ENCODE assay signal across 8 mouse cellular contexts in genomic region chr3:127408684-127409550, GRCm38 (mm10).
DNase-seq lines count a peak whose midpoint lies in the region; ATAC-seq and TF ChIP-seq lines count a peak whose summit lies in the region.

No protein-coding gene starts in this region.

- H3K9ac ChIP-seq in kidney, postnatal 0 days (ENCODE audit: low read depth, low read length) = peak overlapping the region; percentile 59; the same call in 1 of the 2 replicates
- no peak overlapping the region for H3K9ac ChIP-seq in liver, adult 2 months (ENCODE audit: low read depth, low read length)
- peak overlapping the region; percentile 70 for H3K9ac ChIP-seq in midbrain, postnatal 0 days (replicated peaks; ENCODE audit: low read length, poor library complexity, severe bottlenecking)

- 0 out of 2 replicates have a peak overlapping the region, but pooled peaks have one; percentile 6 for H3K4me3 ChIP-seq in spleen, adult 2 months (ENCODE audit: extremely low read depth, insufficient read depth, insufficient read length)
- peak overlapping the region; percentile 64 for H3K4me3 ChIP-seq in embryonic facial prominence, embryonic 10.5 days
- peak overlapping the region; percentile 41 for H3K4me3 ChIP-seq in kidney, postnatal 0 days (replicated peaks; ENCODE audit: low read depth, low read length)
- H3K4me3 ChIP-seq in liver, adult 2 months (ENCODE audit: insufficient read depth, low read depth, low read length) = peak overlapping the region; percentile 33; the same call in 1 of the 2 replicates
- peak overlapping the region; percentile 60 for H3K4me3 ChIP-seq in midbrain, postnatal 0 days (ENCODE audit: low read depth, low read length)

- DNase-seq in spleen, adult 2 months (ENCODE audit: low read depth in 1 of 2, low spot score in 2 of 2) = no peak
- no peak for DNase-seq in spleen, postnatal 14 days (ENCODE audit: low spot score in 2 of 2)
- peak; percentile 84 for DNase-seq in embryonic facial prominence, embryonic 10.5 days (ENCODE audit: low spot score)
- DNase-seq in kidney, postnatal 0 days (ENCODE audit: low spot score) = peak; percentile 76
- no peak for DNase-seq in liver, adult 2 months (ENCODE audit: extremely low read depth, low read depth, low spot score)
- peak; percentile 92 for DNase-seq in midbrain, postnatal 0 days (ENCODE audit: low spot score)
- DNase-seq in testis, postnatal 10 days (ENCODE audit: low spot score) = peak; percentile 59

- no peak for TF ChIP-seq CTCF in spleen, adult 2 months (IDR thresholded peaks at IDR 0.05; ENCODE audit: extremely low read depth, insufficient read depth, insufficient read length, insufficient replicate concordance)
- TF ChIP-seq CTCF in kidney, postnatal 0 days (IDR thresholded peaks at IDR 0.05; ENCODE audit: low read depth) = no peak
- TF ChIP-seq CTCF in liver, adult 2 months (IDR thresholded peaks at IDR 0.05; ENCODE audit: low read depth, low read length) = no peak
- no peak for TF ChIP-seq CTCF in midbrain, postnatal 0 days (IDR thresholded peaks at IDR 0.05)

- H3K9me3 ChIP-seq in embryonic facial prominence, embryonic 10.5 days = no peaks in the 10 kb centered on the region
- no peaks in the 10 kb centered on the region for H3K9me3 ChIP-seq in kidney, postnatal 0 days (replicated peaks; ENCODE audit: low read length)
- no peaks in the 10 kb centered on the region for H3K9me3 ChIP-seq in midbrain, postnatal 0 days (ENCODE audit: low read length)

- no peak overlapping the region for H3K27ac ChIP-seq in spleen, adult 2 months (ENCODE audit: insufficient read depth, low read length)
- H3K27ac ChIP-seq in embryonic facial prominence, embryonic 10.5 days (replicated peaks) = peak overlapping the region; percentile 89
- no peak overlapping the region for H3K27ac ChIP-seq in kidney, postnatal 0 days
- no peak overlapping the region for H3K27ac ChIP-seq in liver, adult 2 months (replicated peaks; ENCODE audit: insufficient read depth, low read depth, low read length)
- H3K27ac ChIP-seq in midbrain, postnatal 0 days (ENCODE audit: low read depth, low read length) = peak overlapping the region; percentile 84

- H3K27me3 ChIP-seq in spleen, adult 2 months (ENCODE audit: control insufficient read depth, insufficient read depth, low read length) = no peaks in the 10 kb centered on the region
- no peaks in the 10 kb centered on the region for H3K27me3 ChIP-seq in embryonic facial prominence, embryonic 10.5 days (replicated peaks; ENCODE audit: low read depth, poor library complexity, severe bottlenecking)
- H3K27me3 ChIP-seq in kidney, postnatal 0 days (ENCODE audit: insufficient read depth, low read length) = no peaks in the 10 kb centered on the region
- no peaks in the 10 kb centered on the region for H3K27me3 ChIP-seq in liver, adult 2 months (ENCODE audit: control insufficient read depth, insufficient read depth, low read length)
- no peaks in the 10 kb centered on the region for H3K27me3 ChIP-seq in midbrain, postnatal 0 days (ENCODE audit: insufficient read depth, low read length)

- peak overlapping the region; percentile 82 for H3K4me2 ChIP-seq in kidney, postnatal 0 days (ENCODE audit: low read length)
- peak overlapping the region; percentile 53 for H3K4me2 ChIP-seq in midbrain, postnatal 0 days (ENCODE audit: low read depth, low read length, poor library complexity, severe bottlenecking)

- 27% methylated on average over 23 of the region's 23 CpGs for WGBS in spleen, adult 2 months
- 18% methylated on average over 23 of the region's 23 CpGs for WGBS in embryonic facial prominence, embryonic 10.5 days
- WGBS in kidney, postnatal 0 days = 16% methylated on average over 23 of the region's 23 CpGs
- WGBS in liver, adult 2 months = 19% methylated on average over 23 of the region's 23 CpGs
- 13% methylated on average over 23 of the region's 23 CpGs for WGBS in midbrain, postnatal 0 days

- no peaks in the 10 kb centered on the region for H3K4me1 ChIP-seq in spleen, adult 2 months (ENCODE audit: control insufficient read depth, insufficient read depth, insufficient read length)
- H3K4me1 ChIP-seq in embryonic facial prominence, embryonic 10.5 days = peaks cover 27% of the 10 kb centered on the region
- H3K4me1 ChIP-seq in kidney, postnatal 0 days (replicated peaks; ENCODE audit: insufficient read depth, low read length) = peaks cover 7% of the 10 kb centered on the region; the same call in 1 of the 2 replicates
- no peaks in the 10 kb centered on the region for H3K4me1 ChIP-seq in liver, adult 2 months (ENCODE audit: control insufficient read depth, insufficient read depth, low read length)
- H3K4me1 ChIP-seq in midbrain, postnatal 0 days (ENCODE audit: insufficient read depth, low read length) = peaks cover 11% of the 10 kb centered on the region; the same call in 1 of the 2 replicates

- ATAC-seq in granulocyte monocyte progenitor cell, adult 5-6 weeks (replicated peaks; ENCODE audit: poor library complexity, severe bottlenecking) = peak; percentile 98
- peak; percentile 97 for ATAC-seq in kidney, postnatal 0 days (replicated peaks; ENCODE audit: low FRiP score, low read depth)
- peak; percentile 99 for ATAC-seq in midbrain, postnatal 0 days (ENCODE audit: low FRiP score)

- no peaks in the 10 kb centered on the region for H3K36me3 ChIP-seq in spleen, adult 2 months (ENCODE audit: control insufficient read depth, insufficient read depth, low read length)
- no peaks in the 10 kb centered on the region for H3K36me3 ChIP-seq in embryonic facial prominence, embryonic 10.5 days (replicated peaks)
- no peaks in the 10 kb centered on the region for H3K36me3 ChIP-seq in kidney, postnatal 0 days (ENCODE audit: insufficient read depth, low read length)
- no peaks in the 10 kb centered on the region for H3K36me3 ChIP-seq in liver, adult 2 months (ENCODE audit: control insufficient read depth, insufficient read depth, low read length)
- no peaks in the 10 kb centered on the region for H3K36me3 ChIP-seq in midbrain, postnatal 0 days (ENCODE audit: insufficient read depth, low read length)

- no peak for TF ChIP-seq POLR2A in spleen, adult 2 months (IDR thresholded peaks at IDR 0.05; ENCODE audit: low read depth, low read length)
- TF ChIP-seq POLR2A in liver, adult 2 months (IDR thresholded peaks at IDR 0.05; ENCODE audit: extremely low read depth, insufficient read depth, low read length) = no peak

- no peaks in the 10 kb centered on the region for H3K79me2 ChIP-seq in liver, adult 2 months (ENCODE audit: control insufficient read depth, insufficient read depth, low read length)

Comparison
In these comparisons a context has a peak if more than half of its experiments do, and no peak if none do; other contexts are left out.
1. DNase-seq: peak in embryonic facial prominence, embryonic 10.5 days (single experiment), kidney, postnatal 0 days (single experiment), midbrain, postnatal 0 days (single experiment) and testis, postnatal 10 days (single experiment); none in spleen, adult 2 months (0 of 2), spleen, postnatal 14 days (0 of 2) and liver, adult 2 months (single experiment).
2. H3K27ac ChIP-seq: peak in embryonic facial prominence, embryonic 10.5 days (single experiment) and midbrain, postnatal 0 days (single experiment); none in spleen, adult 2 months (single experiment), kidney, postnatal 0 days (single experiment) and liver, adult 2 months (single experiment).
3. H3K4me3 ChIP-seq: peak in every context shown above with its lines; median percentile 64 in embryonic facial prominence, embryonic 10.5 days; 60 in midbrain, postnatal 0 days; 41 in kidney, postnatal 0 days; 33 in liver, adult 2 months; 6 in spleen, adult 2 months.
4. Peak in every context shown above with its lines, with median percentiles within 50 percentile points of each other: ATAC-seq.